Mouse (Mus musculus) natural killer cell, adult 2 months (primary cell): ENCODE results near the gene Hoxd4.

Source experiments
- DNase-seq, 2 experiments: peaks; one replicate each; pipeline ENCODE4 v3.0.0; 2022; ENCODE audit warnings: low spot score in 2 of 2

Gene Hoxd4

GRCm38 (mm10) chr2:74711721-74712621, at the start of gene Hoxd4, which contains the start of gene Hoxd3:
Hoxd4 (plus strand) TSS chr2:74711929.
Hoxd3 (plus strand) TSS chr2:74711927.
- no peak for DNase-seq

GRCm38 (mm10) chr2:74663291-74663925, 48.3 kb upstream of the Hoxd4 start:
- DNase-seq = no peak

- DNase-seq = no peak
These were observed 45.3 kb upstream of the Hoxd4 start for GRCm38 (mm10) chr2:74666411-74666810.

- DNase-seq = no peak
These were observed 44.4 kb upstream of the Hoxd4 start for GRCm38 (mm10) chr2:74667191-74667841.

GRCm38 (mm10) chr2:74667842-74668357, 43.8 kb upstream of the Hoxd4 start, which contains the start of gene Hoxd13:
Hoxd13 (plus strand) TSS chr2:74668310.
- DNase-seq = no peak

- no peak for DNase-seq
These were observed 43.1 kb upstream of the Hoxd4 start for GRCm38 (mm10) chr2:74668370-74669229.

GRCm38 (mm10) chr2:74669230-74669578, 42.5 kb upstream of the Hoxd4 start:
- no peak for DNase-seq

- no peak for DNase-seq
These were observed 42.0 kb upstream of the Hoxd4 start for GRCm38 (mm10) chr2:74669650-74670235.

- DNase-seq = no peak
These were observed 41.0 kb upstream of the Hoxd4 start for GRCm38 (mm10) chr2:74670632-74671188.

- no peak for DNase-seq
These were observed 39.9 kb upstream of the Hoxd4 start for GRCm38 (mm10) chr2:74671847-74672246.

GRCm38 (mm10) chr2:74672481-74673362, 39.0 kb upstream of the Hoxd4 start:
- peak; percentile 47 to 53 for DNase-seq

GRCm38 (mm10) chr2:74673835-74674425, 37.8 kb upstream of the Hoxd4 start:
- DNase-seq = no peak

- DNase-seq = no peak
These were observed 36.7 kb upstream of the Hoxd4 start, which contains the start of gene Hoxd12 for GRCm38 (mm10) chr2:74674881-74675665. Hoxd12 (plus strand) TSS chr2:74675013.

- DNase-seq = no peak
These were observed 36.0 kb upstream of the Hoxd4 start for GRCm38 (mm10) chr2:74675666-74676282.

GRCm38 (mm10) chr2:74676376-74677052, 35.2 kb upstream of the Hoxd4 start:
- DNase-seq = no peak

GRCm38 (mm10) chr2:74677106-74677505, 34.6 kb upstream of the Hoxd4 start:
- no peak for DNase-seq
